Mouse (Mus musculus): ENCODE measurements around the gene Uqcrh.

DNA sequence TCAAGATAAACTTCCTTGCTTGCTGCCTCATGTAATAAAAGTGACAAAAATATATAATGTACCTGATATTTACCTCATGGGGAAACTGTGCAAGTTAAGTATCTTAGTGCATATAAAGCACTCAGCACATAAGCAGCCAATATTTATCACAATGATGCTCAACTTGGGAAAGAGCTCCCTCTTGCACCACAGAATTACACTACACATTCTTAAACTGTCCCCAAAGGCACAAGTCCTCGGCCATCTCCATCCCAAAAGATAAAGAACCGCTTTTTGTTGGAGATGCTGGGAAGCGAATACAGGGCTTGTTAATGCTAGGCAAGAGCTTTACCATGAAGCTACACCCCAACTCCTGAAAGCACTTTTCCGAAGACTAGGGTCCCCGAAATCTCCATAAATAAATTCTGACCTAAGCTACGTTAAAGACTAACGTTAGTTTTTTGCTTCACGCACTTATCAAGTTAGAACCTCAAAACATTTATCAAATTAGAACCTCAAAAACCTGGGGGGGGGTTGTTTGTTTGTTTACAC, 661 bp downstream of the Uqcrh start:
- TF ChIP-seq POLR2A (IDR thresholded peaks at IDR 0.05; ENCODE audit: low read depth, low read length), result no peak
- no peak for TF ChIP-seq CTCF (IDR thresholded peaks at IDR 0.05; ENCODE audit: borderline replicate concordance, insufficient read depth, low read length)

All from embryonic fibroblast, embryonic 13.5 days (primary cell).